Mouse (Mus musculus) left cerebral cortex, adult 11 months (tissue): Measurements from ENCODE around the gene Mcat.

Experiments
- DNase-seq: peaks from one replicate; pipeline ENCODE4 v3.0.0; 2022; ENCODE audit warnings: low spot score

Gene Mcat

DNA sequence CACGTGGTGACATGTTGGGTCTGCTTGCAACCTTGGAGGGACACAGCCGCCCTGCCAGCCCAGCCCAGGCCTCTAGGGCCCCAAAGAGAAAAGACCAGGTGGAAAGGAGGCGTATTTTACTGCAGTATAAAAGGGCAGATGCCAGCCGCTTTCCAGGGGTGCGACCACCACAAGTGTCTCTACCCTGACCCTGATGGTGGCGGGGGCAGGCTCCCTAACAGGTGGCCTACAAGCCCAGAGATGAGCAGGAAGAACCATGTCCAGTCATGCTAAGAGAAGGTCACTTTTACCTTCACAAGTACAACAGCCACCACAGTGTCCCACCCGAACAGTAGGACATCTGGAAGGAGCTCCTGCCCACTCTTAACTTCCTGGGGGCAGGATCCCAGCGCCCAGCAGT is 12.0 kb upstream of the Mcat start:
- DNase-seq: no peak

DNA sequence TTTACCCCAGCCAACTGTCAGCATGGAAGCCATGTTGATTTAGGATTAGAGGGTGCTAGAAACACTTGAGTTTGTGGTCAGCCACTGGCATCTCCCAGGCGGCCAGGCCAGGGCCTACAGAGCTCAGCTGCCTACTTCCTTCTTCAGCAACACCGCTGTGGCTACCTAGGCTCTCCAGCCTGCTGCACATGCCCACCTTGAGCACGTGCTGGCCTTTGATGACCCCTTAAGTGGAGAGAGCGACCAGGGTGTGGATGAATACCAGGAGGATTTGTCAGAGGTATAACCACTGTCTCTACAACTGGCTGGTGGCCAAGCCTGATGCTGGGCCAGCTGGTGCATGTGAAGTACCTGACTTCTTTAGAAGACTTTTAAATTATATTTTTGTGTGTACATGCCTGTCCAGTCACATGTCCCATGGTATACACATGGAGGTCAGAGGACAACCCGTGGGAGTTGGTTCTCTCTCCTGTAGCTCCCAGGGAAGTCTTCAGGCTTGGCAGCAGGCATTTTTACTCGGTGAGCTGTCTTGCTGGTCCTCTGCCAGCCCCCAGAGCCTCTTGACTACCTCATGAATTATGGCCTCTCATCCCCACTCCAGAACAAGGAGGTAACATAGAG is 11.3 kb upstream of the Mcat start:
- no peak for DNase-seq

DNA sequence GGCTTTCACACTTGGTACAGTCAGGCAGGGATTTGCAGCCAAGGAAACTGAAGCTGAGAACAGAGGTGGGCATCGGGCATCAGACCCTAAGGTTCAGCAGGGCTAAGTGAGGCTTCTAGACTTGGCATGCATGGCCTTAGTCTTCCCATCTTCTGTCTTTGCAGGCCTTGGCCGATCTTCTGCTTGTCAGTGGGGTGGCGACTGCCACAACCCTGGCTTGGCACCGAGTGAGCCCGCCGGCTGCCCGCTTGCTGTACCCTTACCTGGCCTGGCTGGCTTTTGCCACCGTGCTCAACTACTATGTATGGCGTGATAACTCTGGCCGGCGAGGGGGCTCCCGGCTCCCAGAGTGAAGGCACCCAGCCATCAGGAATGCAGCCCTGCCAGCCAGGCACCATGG is 10.0 kb upstream of the Mcat start:
- no peak for DNase-seq

DNA sequence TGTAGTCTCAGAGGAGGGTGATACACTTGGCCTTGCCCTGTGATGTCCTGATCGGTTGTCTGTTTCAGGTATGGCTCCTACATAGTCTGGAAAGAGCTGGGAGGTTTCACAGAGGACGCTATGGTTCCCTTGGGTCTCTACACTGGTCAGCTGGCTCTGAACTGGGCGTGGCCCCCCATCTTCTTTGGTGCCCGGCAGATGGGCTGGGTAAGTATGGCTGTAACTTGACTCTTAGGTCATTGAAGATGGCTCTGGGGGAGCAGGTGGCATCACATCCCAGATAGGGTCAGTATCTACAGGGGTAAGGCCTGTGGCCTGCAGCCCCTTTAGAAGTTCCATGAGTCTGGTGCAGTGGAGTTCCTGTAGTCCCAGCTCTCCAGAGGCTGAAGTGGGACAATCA is 8.5 kb upstream of the Mcat start:
- no peak for DNase-seq

DNA sequence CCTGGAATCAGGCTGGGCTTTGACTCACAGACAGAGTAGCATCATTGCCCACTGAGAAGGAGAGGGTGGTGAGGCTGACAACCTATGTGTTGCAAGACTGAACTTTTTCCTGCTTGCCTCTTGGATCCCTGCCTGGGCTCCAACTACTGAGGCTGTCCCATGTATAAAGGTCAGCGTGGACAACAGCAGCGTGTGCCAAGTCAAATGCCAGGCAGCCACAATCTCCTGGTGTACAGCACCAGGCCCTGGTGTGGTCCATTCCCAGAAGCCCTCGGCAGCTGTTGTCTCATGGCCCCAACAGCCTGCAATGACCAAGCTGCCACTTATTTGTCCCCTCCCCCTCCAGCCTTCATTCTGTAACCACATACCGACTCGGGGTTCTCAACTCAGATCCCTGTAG is 8.0 kb upstream of the Mcat start:
- DNase-seq: no peak

DNA sequence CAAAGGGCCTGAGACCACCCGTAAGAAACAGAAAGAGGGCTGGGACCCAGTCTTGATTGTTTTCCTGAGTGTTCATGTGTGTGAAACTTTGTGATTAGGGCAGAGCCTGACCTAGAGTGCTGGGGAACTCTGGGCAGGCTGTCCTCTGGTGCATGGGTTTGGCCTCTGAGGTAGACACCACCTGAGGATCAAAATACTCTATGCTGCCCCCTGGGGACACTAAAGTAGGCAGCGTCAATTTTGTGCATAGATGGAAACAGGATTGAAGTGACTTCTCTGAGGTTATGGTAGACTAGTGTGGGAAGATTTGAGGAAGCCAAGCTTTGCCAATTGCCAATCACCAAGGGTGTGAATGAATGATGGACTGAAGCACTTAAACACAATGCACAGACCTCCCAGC is 7.1 kb upstream of the Mcat start:
- no peak for DNase-seq

DNA sequence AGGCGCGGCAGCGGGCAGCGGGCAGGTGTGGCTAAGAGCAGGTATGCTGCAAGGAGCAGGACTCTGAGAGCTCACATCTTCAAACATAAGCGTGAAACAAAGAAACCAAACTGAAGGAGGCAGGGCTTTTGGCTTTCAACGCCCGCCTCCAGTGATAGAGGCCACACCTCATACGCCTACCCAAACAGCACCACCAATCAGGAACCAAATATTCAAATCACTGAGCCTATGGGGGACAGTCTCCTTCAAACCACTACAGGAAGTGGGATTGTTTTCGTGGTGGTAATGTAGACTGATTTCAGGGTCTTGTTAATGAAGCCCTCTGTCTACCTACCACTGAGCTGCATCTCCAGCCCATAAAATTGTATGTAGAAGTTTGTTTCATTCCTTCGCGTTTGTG is 6.1 kb upstream of the Mcat start:
- no peak for DNase-seq

DNA sequence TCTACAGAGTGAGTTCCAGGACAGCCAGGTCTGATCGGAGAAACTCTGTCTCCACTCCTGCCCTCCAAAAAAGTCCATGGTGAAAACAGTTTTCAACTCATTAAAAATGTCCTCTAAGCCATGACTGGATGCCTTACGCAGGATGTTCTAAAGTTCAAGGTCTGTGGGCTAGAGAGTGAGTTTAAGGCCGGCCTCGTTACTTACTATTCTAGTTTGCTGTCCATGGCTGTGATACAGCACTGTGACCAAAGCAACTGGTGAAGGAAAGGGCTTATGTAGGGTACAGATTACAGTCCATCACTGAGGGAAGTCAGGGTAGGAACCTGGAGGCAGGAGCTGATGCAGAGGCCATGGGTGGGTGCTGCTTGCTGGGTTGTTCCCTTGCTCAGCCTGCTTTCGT is 5.0 kb upstream of the Mcat start:
- no peak for DNase-seq

DNA sequence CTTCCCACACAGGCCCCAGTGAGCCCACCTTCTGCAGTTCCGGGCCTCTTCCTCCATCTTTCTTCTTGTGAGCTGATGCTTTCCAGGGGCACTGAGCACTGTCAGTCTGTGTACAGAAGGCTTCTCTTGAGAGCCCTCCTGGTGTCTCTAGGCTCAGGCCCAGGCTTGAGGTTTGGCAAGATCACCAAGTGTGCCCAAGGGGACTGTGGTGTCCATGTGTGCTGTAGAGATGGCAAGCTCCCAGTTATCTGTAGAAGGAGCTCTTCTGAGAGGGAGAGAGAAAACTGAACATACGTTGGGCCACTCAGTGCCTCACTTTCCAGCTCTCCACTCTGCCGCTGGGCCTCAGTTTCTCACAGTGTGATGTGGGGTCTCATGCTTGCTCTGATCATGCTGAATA is 4.1 kb upstream of the Mcat start:
- no peak for DNase-seq

DNA sequence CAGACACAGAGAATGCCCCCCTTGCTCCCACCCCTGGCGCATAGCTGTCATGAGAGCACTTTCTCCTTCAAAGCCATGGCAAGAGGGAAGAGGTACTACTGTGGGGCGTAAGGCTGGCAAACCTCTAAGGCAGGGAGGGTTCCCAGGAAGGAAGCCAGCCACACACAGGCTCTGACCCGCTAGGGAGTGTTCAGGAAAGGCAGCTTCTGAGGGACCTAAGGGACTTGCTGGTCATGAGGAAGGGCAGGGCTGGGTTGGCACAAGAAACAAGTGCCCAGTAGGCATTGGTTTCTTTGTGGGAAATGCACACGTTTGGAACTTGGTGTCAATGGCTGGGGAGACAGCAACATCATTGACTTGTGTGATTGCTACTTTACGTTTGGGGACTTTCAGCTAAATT is 2.4 kb upstream of the Mcat start:
- DNase-seq: no peak

DNA sequence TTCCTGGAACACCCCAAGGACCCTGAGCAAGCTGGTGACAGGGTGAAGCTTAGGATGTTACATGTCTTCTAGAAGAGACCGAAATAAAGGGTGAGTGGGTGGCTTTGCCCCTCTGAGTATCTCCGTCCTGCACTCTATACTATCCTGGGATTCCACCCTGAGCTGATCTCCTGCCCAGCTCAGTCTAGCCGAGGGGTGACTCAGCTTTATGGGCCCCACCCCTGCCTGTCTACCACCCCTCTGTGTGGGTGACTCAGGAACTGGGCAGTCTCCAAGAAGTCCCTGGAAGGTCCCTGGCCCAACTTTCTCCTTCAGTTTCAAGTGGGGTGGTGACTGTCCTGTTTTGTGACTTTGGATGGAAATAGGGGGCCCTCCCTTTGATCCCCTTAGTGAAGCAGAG is 1.8 kb upstream of the Mcat start:
- no peak for DNase-seq

DNA sequence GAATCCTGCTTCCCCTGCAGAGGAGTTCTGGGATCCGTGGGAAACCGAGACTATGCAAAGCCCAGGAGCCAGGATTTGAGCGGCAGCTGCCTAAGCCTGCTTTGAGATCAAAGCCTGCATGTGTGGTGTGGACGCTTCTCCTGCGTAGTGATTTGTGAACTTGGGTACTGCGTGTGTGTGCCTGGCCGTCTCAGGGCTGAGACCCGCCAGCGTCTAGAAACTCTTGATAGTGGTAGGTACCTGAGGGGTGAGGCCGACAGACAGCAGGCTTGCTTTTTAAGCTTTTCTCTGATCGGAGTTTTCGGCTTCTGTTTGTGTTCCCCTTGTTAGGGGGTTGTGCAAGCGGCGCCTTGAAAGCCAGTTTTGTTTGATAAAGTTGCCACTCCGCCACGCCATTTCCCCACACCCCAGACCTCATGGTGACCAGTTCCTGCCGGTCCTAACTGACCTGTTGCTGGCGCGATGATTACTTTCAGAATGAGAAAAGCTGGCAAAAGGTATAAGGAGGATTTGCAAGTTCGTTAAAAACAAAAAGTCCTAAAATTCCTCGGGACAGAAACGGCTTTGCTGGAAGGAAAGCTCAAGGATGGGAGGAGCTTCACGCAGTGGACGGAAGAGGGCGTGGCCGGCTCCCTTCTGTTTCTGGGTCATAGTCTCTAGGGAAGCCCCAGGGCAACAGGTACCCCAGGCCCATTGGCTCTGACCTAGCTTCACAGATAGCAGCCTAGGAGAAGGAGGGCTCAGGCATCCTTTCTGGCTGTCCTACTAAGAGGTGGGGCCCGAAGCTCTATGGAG is 467 bp upstream of the Mcat start:
- no peak for DNase-seq

DNA sequence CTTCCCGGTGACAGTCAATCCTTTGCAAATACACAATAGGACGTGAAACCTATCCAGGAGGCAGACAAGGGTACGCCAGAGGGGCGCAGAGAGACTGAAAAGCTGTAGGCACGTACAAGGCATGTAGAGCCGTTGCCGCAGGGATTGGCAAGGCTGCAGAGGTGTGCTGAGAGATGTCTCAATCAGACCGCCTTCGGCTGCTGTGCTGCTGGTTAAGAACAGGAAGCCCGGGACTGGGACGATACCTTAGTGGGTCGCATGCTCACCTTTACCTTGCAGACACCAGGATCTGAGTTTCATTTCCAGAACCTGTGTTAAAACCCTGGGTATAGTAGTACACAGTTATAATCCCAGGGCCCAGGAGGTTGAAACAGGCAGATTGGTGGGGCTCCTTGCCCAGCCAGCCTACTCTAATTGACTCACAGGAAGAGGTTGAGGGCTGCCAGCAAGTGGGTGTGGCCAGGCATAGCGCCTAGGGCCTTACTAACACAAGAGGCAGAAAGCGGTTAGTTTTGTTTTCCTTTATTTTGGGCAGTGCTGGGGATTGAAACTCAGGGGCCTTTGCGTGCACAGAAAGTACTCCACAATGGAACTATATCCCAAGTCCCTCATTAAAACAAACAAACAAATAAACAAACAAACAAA is 839 bp downstream of the Mcat start:
- peak; percentile 14 for DNase-seq

DNA sequence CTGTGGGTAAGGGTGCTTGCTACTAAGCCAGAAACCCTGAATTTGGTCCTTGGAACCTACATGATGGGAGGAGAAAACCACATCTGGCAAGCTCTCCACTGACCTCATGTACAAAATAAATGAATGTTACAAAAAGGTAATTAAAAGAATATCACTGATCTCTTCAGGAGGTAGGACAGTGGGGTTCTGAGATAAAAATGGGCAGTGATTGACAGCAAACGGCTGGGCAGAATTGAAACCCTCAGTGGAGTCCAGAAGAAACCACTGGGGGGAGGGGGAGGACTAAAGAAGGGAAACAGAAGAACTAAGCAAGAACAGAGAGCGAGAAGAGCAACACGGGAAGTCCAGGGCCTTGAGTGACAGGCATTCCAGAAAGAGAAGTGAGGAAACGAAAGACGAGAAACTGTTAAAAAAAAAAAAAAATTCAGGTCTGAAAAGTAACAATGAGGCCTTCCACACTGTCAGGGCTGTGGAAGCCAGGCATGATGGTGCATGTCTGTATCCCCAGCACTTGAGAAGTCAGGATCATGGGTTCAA is 2.6 kb downstream of the Mcat start:
- no peak for DNase-seq

DNA sequence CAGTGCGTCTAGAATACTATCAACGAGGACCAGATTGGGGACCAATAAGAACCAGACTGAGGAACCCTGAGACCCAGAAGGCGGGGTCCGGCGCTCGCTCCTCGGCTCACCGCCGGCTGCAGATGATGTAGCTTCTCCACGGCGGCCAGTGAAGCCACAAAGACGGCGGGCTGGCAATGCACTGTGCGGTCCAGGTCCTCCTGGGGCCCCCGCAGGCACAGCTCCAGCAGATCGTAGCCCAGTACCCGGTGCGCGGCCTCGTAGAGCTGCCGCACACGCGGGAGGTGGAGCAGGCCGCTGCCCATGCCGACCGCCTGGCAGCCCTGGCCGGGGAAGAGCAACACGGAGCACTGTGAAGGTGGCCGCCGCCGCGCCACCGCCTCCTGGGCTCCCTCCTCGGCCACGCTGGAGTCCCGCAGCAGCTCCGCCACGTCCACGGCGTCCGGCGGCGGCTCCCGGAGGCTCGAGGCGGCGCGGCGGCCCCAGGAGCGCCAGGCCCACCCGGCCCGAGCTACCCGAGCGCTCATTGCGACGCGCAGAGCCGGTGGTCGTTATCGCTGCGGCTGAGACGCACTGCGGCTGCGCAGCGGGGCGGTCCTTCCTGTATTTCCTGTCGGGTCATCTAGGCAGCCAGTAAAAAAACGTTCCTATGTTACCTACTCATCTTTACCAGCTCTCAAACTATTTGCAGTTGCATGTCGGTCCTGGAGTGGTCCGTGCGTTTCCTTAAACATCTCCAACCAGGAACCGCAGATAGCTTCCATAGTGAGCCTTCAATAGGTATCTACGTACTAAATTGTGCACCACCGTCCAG is 8.2 kb downstream of the Mcat start:
- DNase-seq: peak; percentile 71

DNA sequence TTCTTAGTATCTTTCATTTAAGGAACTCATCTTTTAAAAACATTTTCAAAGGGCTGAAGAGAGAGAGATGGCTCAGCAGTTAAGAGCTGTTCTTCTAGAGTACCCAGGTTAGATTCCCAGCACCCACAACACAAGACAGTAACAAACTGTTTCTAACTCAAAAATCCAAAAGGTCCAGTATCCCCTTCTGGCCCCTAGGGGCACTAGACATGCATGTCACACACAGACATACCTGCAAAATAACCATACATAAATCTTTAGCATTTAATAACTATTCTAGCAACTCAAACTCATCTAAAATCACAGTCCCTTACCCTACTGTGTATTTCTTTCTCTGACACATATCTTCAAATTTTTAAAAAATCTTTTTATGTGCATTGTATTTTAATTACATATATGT is 9.8 kb downstream of the Mcat start:
- no peak for DNase-seq

DNA sequence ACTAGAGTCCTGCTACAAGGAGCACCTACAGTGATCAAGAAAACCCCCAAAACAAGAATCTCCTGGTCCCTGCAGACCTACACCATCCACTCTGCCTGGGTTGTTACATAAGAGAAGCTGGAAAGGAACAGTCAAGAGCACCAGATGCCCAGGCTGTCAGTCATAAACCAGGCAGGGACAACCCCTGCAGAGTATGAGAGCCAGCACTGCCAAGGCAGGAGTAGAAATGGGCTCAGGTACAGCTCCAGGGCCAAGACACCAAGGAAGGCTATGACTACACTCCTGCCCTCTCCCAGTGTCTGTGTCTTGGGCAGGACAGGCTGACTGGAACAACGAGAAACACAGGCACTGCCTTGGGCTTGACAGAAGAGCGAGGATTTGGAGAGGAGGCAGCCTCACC is 13.4 kb downstream of the Mcat start:
- DNase-seq: no peak

DNA sequence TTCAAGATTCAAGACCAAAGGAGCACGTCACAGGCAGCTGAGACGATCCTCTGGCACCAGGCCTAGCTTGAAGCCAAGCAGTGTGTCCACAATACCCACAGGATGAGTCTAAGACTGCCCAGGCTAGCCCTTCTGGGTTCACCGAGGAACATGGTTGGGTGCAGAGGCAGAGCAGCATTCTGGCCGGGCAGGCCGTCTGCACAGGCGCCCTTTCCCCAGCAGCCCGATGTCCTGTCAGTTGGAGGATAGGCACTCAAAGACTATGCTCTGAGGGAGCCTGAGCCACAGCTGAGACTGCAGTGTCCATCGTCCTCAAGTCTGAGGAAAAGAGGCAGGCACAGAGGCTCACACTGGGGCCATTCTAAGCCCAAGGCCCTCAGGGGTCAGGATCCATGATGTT is 16.4 kb downstream of the Mcat start:
- no peak for DNase-seq

DNA sequence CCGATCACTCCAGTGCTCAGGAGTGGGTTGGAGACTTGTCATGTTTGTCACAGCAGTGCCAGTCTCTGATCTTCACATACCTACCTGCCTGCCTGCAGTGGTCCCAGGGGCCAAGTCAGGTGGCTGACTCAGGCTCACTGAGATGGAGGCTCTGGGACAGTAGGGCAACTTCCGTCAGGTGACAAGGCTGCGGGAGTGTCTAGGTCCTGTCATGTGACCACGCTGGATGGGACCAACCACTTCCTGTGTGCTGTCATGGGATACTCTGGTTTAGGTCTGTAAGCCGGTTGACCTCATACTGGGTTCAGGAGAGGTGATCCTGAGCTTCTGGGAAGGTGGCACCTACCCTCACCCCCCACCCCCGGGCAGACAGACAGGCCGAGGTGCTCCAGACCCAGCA is 17.6 kb downstream of the Mcat start:
- DNase-seq: no peak

DNA sequence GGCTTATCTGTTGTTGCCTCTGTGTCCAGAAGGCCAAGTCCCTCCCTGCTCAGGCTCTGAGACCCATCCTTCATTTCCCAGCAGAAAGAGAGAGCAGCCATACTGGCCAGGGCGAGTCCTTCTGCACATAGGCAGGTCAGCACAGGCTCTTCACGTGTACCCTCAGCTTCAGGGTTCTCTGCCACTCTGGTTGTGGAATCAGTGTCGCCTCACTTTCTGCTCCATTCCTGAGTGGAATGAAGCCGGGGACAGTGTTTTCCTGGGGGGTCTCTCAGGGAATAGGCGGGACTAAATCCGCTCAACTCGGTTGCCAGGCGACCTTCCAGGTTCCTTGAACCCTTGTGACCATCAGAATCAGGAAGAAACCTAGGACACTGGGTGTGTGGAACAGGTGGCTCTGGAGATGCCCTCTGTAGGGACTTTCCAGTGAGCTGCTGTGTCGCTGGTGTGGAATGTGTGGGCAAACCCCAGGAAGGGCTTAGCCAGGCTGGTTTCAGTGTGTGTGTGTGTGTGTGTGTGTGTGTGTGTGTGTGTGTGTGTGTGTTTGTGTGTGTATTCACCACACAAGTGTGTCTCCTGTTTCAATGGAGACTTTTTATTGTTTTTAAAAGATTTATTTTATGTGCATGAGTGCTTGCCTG is 21.8 kb downstream of the Mcat start:
- DNase-seq: no peak

DNA sequence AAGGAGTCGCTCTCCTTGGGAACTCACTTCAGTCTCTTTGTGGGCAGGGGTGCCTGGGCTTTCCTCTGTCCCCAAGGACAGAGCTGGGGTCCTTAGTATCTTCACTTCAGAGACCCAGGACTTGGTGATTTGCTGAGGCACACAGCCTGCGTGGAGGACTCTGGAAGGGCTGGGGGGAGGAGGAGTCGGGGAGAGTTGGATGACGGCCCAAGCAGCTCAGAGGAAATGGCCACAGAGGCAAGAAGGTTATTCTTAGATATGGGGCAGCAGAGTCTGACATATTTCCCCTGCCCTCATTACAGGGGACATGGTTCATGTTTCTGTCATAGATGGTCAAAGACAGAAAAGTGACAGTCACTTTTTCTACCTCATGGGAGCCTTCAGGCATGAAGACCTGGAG is 23.7 kb downstream of the Mcat start:
- DNase-seq: no peak

DNA sequence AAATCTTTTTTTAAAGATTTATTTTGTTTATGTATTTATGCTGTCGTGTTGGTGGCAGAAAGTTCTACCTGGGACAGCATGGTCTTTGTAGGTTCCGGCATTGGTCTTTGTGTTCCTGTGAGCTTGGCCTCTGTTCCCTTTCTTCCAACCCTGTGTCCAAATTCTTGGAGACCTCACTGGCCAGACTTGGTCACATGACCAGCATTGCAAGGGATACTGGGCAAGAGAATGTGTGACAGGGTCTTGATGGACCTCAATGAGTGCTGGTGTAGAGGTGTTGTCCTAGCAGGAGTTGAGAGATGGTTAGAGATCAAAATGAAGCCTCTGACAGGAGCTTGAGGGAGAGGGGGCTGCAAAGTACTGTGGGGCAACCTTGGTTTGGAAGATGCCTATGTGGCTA is 24.7 kb downstream of the Mcat start:
- DNase-seq: no peak
